Mouse (Mus musculus) heart, postnatal 0 days (tissue): ENCODE measurements around the gene Gm10681.
"Not testable (repeated sequence)": the region's sequence is repeated elsewhere in the genome, so short reads cannot be mapped to it uniquely, and the experiment has no call there.

Source experiments
- CTCF ChIP-seq: IDR thresholded peaks from 2 replicates; pipeline ENCODE4 v1.5.1; 2016; ENCODE audit warnings: antibody characterized with exemption, control low read depth, low read depth
- EP300 ChIP-seq: IDR thresholded peaks from 2 replicates; pipeline ENCODE4 v1.6.1; 2016; ENCODE audit warnings: antibody characterized with exemption, low read depth

GRCm38 (mm10) chr3:98567717-98568116 is 20.9 kb downstream of the Gm10681 start:
- TF ChIP-seq CTCF, EP300: not testable (repeated sequence)
